Mouse (Mus musculus) kidney, embryonic 15.5 days (tissue): Measurements from ENCODE around the gene Mapkap1. TPM values are rescaled to one million over a fixed set of nuclear protein-coding genes. Genes with fewer than 3 reads are reported as not detected.
"Not testable (repeated sequence)": the region's sequence is repeated elsewhere in the genome, so short reads cannot be mapped to it uniquely, and the experiment has no call there.

ENCODE experiments used
- ATAC-seq: fragments of 200-750 bp; cut with Nextera tagmentation; replicated peaks from 2 replicates; pipeline ENCODE4 v1.8.0; 2017; ENCODE audit warnings: moderate TSS enrichment; ENCODE audit not compliant: low FRiP score
- H3K27ac ChIP-seq: fragments of 300-500 bp; sonication (generic); 2 replicates; pipeline ENCODE4 v1.5.1; 2015; ENCODE audit warnings: mild to moderate bottlenecking, inconsistent platforms
- H3K27me3 ChIP-seq: fragments of 300-500 bp; sonication (generic); 2 replicates; pipeline ENCODE4 v1.6.1; 2015; ENCODE audit warnings: inconsistent platforms
- H3K36me3 ChIP-seq: fragments of 300-500 bp; sonication (generic); 2 replicates; pipeline ENCODE4 v1.6.1; 2015; ENCODE audit warnings: inconsistent platforms
- H3K4me1 ChIP-seq: fragments of 300-500 bp; sonication (generic); 2 replicates; pipeline ENCODE4 v1.6.1; 2015; ENCODE audit warnings: inconsistent platforms
- H3K4me2 ChIP-seq: fragments of 300-500 bp; sonication (generic); 2 replicates; pipeline ENCODE4 v1.6.1; 2015; ENCODE audit warnings: moderate library complexity, mild to moderate bottlenecking, inconsistent platforms
- H3K4me3 ChIP-seq: fragments of 300-500 bp; sonication (generic); replicated peaks from 2 replicates; pipeline ENCODE4 v1.5.1; 2015; ENCODE audit warnings: mild to moderate bottlenecking, inconsistent platforms
- H3K9ac ChIP-seq: fragments of 300-500 bp; sonication (generic); 2 replicates; pipeline ENCODE4 v1.6.1; 2015; ENCODE audit warnings: mild to moderate bottlenecking, inconsistent platforms
- H3K9me3 ChIP-seq: fragments of 300-500 bp; sonication (generic); replicated peaks from 2 replicates; pipeline ENCODE4 v1.6.1; 2016; ENCODE audit warnings: inconsistent platforms
- WGBS: fragments of 180-500 bp; shearing (Covaris S2); methylation state at CpG from one replicate; pipeline ENCODE4 v1.1.7; 2015; ENCODE audit warnings: mixed read lengths; 5-methylcytosine and 5-hydroxymethylcytosine counted together
- polyA plus RNA-seq: library from polyadenylated mRNA; unstranded; fragments of >200 nt; fragmentation: Nextera tagmentation; extraction: Ambion mirVana; gene quantifications from 2 replicates; pipeline ENCODE4 v1.2.1, GENCODE M21; 2015

Gene Mapkap1
- polyA plus RNA-seq, 1 experiment from 2014 or later, result 86.4 TPM

- Histone ChIP-seq H3K9ac (no peak overlapping the region), H3K4me1 (0 out of 2 replicates have a peak, but pooled peaks cover 5% of the 10 kb centered on the region), H3K4me3 (no peak overlapping the region), H3K9me3 (no peaks in the 10 kb centered on the region), H3K4me2 (no peak overlapping the region), H3K27me3 (no peaks in the 10 kb centered on the region), H3K36me3 (peaks cover 29% of the 10 kb centered on the region; the same call in 1 of the 2 replicates), H3K27ac (no peak overlapping the region)
- 54% methylated on average over 4 of the region's 4 CpGs for WGBS
- ATAC-seq, result no peak
Observed at GRCm38 (mm10) chr2:34448756-34449155, 42.2 kb downstream of the Mapkap1 start.

- Histone ChIP-seq H3K36me3 (no peaks in the 10 kb centered on the region), H3K9ac (no peak overlapping the region), H3K4me1 (no peaks in the 10 kb centered on the region), H3K4me3 (no peak overlapping the region), H3K27me3 (no peaks in the 10 kb centered on the region), H3K27ac (no peak overlapping the region), H3K9me3 (no peaks in the 10 kb centered on the region), H3K4me2 (no peak overlapping the region)
- ATAC-seq, result no peak
- WGBS, result 87% methylated on average over 3 of the region's 3 CpGs
Observed at GRCm38 (mm10) chr2:34462490-34462889, 55.9 kb downstream of the Mapkap1 start.

DNA sequence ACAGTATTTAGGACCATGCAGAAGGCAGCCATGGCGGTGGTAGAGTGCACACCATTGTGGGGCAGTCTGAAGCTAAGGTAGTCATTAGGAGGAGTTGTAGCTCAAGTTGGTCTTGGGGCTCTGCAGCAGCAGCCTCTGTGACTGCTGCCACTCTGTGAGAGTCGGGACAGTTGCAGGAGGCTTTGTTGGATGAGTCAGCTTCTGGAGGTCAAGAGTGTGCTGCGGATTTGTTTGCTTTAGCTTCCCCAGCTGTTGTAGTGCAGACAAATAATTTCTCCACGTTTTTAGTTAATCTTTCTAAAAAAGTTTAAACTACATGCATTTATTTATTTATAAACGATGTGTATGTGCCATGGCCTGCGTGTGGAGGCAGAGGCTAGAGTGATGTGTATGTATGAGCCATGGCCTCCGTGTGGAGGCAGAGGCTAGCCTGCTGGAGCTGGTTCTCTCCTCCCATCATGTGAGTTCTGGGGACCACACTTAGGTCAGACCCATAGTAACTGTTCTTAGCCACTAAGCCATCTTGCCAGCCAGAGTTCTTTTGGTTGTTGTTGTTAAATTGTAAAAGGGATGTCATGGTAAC lies 62.1 kb downstream of the Mapkap1 start:
- 69% methylated on average over 7 of the region's 7 CpGs for WGBS
- no peak for ATAC-seq
- H3K27ac ChIP-seq, result no peak overlapping the region

DNA sequence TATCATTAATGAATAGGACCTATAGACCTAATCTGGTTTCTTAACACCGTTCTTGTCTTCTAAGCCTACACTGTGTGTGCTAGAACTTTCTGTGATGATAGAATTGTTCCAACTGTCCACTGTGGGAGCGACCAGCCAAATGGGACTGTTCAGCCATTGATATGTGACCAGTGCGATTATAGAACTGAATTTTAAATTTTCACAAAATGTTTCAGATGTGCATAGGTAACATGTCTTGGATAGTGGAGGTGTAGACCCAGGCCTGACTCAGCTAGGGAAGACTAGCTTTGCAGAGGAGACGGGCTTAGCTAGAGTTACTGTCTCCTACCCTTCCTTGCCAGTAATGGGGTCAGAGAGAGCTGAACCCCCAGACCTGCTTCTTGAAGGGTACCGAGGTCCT lies 62.8 kb downstream of the Mapkap1 start:
- no peak overlapping the region for H3K4me2 ChIP-seq
- ATAC-seq, result no peak
- H3K27ac ChIP-seq, result no peak overlapping the region
- H3K4me1 ChIP-seq, result 0 out of 2 replicates have a peak, but pooled peaks cover 2% of the 10 kb centered on the region
- no peaks in the 10 kb centered on the region for H3K9me3 ChIP-seq
- H3K27me3 ChIP-seq, result no peaks in the 10 kb centered on the region
- no peak overlapping the region for H3K4me3 ChIP-seq
- no peak overlapping the region for H3K9ac ChIP-seq
- 88% methylated on average over 5 of the region's 5 CpGs for WGBS
- no peaks in the 10 kb centered on the region for H3K36me3 ChIP-seq

More for the DNA sequence above, 62.1 kb downstream of the Mapkap1 start:
- Histone ChIP-seq H3K4me1 (0 out of 2 replicates have a peak, but pooled peaks cover 2% of the 10 kb centered on the region), H3K27me3 (no peaks in the 10 kb centered on the region), H3K4me2 (no peak overlapping the region), H3K9me3 (no peaks in the 10 kb centered on the region), H3K36me3 (no peaks in the 10 kb centered on the region), H3K9ac (no peak overlapping the region), H3K4me3 (no peak overlapping the region)

GRCm38 (mm10) chr2:34473775-34474174 lies 67.2 kb downstream of the Mapkap1 start:
- Histone ChIP-seq H3K4me2 (no peak overlapping the region), H3K9ac (no peak overlapping the region), H3K4me1 (0 out of 2 replicates have a peak, but pooled peaks cover under 1% of the 10 kb centered on the region), H3K9me3 (no peaks in the 10 kb centered on the region), H3K27ac (no peak overlapping the region), H3K4me3 (no peak overlapping the region), H3K36me3 (no peaks in the 10 kb centered on the region), H3K27me3 (no peaks in the 10 kb centered on the region)
- no peak for ATAC-seq
- 83% methylated on average over 3 of the region's 3 CpGs for WGBS

DNA sequence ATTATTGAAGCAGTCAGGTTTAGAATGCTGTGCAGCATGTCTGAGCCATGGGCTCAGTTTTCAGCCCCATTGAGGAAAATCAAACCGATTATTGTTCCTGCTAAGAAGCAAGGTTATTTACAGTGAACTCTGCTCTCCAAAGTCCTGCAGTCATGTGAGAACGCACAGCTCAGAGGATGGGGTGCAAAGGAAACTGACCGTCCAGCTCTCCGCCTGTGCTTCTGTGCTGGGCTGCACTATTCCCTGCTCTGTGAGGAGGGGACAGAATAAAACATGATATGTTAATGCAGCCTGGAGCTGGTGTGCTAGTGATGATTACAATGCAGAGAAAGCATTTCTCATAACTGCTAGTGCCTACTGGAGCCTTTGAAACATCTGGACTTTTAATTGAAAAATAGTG lies 74.8 kb downstream of the Mapkap1 start:
- H3K27me3 ChIP-seq, result no peaks in the 10 kb centered on the region
- H3K27ac ChIP-seq, result no peak overlapping the region
- no peak overlapping the region for H3K4me2 ChIP-seq
- no peak for ATAC-seq
- no peak overlapping the region for H3K9ac ChIP-seq
- WGBS, result 33% methylated on average over 4 of the region's 4 CpGs
- H3K4me1 ChIP-seq, result peaks cover 5% of the 10 kb centered on the region; the same call in 1 of the 2 replicates
- H3K36me3 ChIP-seq, result no peaks in the 10 kb centered on the region
- no peaks in the 10 kb centered on the region for H3K9me3 ChIP-seq
- no peak overlapping the region for H3K4me3 ChIP-seq

DNA sequence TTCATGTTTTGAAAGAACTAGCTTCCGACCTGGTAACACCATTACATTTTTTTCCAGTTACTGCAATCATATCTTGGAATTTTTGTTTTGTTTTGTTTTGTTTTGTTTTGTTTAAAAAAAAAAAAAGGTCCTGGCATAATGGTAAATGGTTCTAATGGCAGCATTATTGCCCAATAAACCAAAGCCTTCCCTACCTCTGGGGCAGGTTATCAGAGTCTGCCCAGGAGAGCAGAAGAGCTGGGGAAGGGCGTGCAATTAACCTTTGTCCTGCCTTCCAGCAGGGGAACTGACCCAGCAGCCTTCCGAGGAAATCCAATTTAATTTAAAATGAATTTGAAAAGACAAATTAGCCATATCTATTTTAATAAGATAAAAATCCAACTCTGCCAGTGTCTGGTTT lies 75.5 kb downstream of the Mapkap1 start:
- no peak for ATAC-seq
- H3K4me3 ChIP-seq, result no peak overlapping the region
- no peaks in the 10 kb centered on the region for H3K9me3 ChIP-seq
- no peaks in the 10 kb centered on the region for H3K27me3 ChIP-seq
- no peak overlapping the region for H3K4me2 ChIP-seq
- no peak overlapping the region for H3K9ac ChIP-seq
- whole genome bisulfite sequencing, result 58% methylated on average over 3 of the region's 3 CpGs
- no peak overlapping the region for H3K27ac ChIP-seq
- H3K4me1 ChIP-seq, result peaks cover 5% of the 10 kb centered on the region; the same call in 1 of the 2 replicates
- no peaks in the 10 kb centered on the region for H3K36me3 ChIP-seq

- Histone ChIP-seq H3K27ac (no peak overlapping the region), H3K9ac (no peak overlapping the region), H3K4me2 (no peak overlapping the region), H3K4me1 (peaks cover 5% of the 10 kb centered on the region; the same call in 1 of the 2 replicates), H3K36me3 (no peaks in the 10 kb centered on the region), H3K4me3 (no peak overlapping the region), H3K27me3 (no peaks in the 10 kb centered on the region), H3K9me3 (no peaks in the 10 kb centered on the region)
- WGBS, result 59% methylated on average over 3 of the region's 3 CpGs
- ATAC-seq, result no peak
Observed at GRCm38 (mm10) chr2:34482531-34482930, 76.0 kb downstream of the Mapkap1 start.

DNA sequence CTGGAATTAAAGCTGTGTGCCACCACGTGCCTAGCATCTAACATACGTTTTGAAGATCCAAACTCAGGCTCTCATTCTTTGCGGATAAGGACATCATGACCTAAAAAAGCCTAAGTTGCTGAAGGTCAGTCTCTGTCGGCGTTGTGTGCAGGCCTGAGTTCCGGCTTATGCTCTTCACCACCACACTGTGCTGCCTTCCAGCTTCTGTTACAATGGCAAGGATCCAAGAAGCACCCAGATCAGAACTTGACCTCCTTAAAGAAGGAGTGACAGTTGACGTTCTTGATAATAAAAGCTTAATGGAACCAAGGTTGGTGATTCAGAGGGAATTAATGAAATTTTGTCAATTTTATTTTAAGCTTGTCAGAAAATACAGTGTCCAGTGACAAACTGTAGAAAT lies 80.7 kb downstream of the Mapkap1 start:
- H3K9me3 ChIP-seq, result no peaks in the 10 kb centered on the region
- H3K4me2 ChIP-seq, result no peak overlapping the region
- no peaks in the 10 kb centered on the region for H3K27me3 ChIP-seq
- no peaks in the 10 kb centered on the region for H3K4me1 ChIP-seq
- H3K4me3 ChIP-seq, result no peak overlapping the region
- no peak overlapping the region for H3K27ac ChIP-seq
- no peak overlapping the region for H3K9ac ChIP-seq
- no peak for ATAC-seq
- WGBS, result 84% methylated on average over 7 of the region's 7 CpGs
- no peaks in the 10 kb centered on the region for H3K36me3 ChIP-seq

GRCm38 (mm10) chr2:34503975-34504730 lies 97.6 kb downstream of the Mapkap1 start:
- H3K27me3 ChIP-seq, result no peaks in the 10 kb centered on the region
- no peaks in the 10 kb centered on the region for H3K4me1 ChIP-seq
- no peak for ATAC-seq
- 0 out of 2 replicates have a peak overlapping the region, but pooled peaks have one; percentile 56 for H3K27ac ChIP-seq
- WGBS, result 57% methylated on average over 3 of the region's 3 CpGs
- H3K9me3 ChIP-seq, result no peaks in the 10 kb centered on the region
- no peak overlapping the region for H3K9ac ChIP-seq
- no peak overlapping the region for H3K4me2 ChIP-seq
- peaks cover 11% of the 10 kb centered on the region for H3K36me3 ChIP-seq
- H3K4me3 ChIP-seq, result no peak overlapping the region

- not testable (repeated sequence) for H3K4me1 ChIP-seq, H3K9me3 ChIP-seq, H3K4me2 ChIP-seq, H3K27ac ChIP-seq, H3K4me3 ChIP-seq, H3K9ac ChIP-seq, ATAC-seq, H3K27me3 ChIP-seq, H3K36me3 ChIP-seq
- WGBS, result 95% methylated on average over 2 of the region's 2 CpGs
Observed at GRCm38 (mm10) chr2:34506162-34506561, 99.6 kb downstream of the Mapkap1 start.

DNA sequence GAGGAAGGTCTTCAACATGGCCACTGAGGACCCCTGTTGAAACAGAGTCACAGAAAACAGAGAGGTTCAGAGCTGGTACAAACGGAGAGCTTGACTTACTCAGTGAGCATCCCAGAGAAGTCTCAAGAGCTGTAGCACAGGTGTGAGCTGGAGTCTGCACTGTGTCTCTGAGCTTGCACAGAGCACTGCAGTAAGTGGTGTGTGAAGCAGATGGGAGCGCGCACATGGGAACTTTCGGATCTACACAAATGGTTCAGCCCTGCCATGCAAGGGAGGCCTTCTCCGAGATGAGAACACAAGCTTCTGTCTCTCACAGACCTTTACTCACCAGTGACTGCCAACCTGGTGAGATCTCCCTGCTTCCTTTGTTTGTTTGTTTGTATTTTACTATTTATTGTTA lies 103.3 kb downstream of the Mapkap1 start:
- Histone ChIP-seq H3K27me3 (no peaks in the 10 kb centered on the region), H3K9ac (no peak overlapping the region), H3K4me3 (no peak overlapping the region), H3K9me3 (no peaks in the 10 kb centered on the region), H3K4me2 (no peak overlapping the region), H3K36me3 (peaks cover 4% of the 10 kb centered on the region; the same call in 1 of the 2 replicates), H3K27ac (no peak overlapping the region), H3K4me1 (no peaks in the 10 kb centered on the region)
- no peak for ATAC-seq
- 89% methylated on average over 5 of the region's 5 CpGs for WGBS
